Mouse (Mus musculus): ENCODE results near the gene Epb41l1. TPM values are rescaled to one million over a fixed set of nuclear protein-coding genes. Genes with fewer than 3 reads are reported as not detected.

Epb41l1 gene
- polyA plus RNA-seq, 1 experiment from 2014 or later: 0.49 TPM

DNA sequence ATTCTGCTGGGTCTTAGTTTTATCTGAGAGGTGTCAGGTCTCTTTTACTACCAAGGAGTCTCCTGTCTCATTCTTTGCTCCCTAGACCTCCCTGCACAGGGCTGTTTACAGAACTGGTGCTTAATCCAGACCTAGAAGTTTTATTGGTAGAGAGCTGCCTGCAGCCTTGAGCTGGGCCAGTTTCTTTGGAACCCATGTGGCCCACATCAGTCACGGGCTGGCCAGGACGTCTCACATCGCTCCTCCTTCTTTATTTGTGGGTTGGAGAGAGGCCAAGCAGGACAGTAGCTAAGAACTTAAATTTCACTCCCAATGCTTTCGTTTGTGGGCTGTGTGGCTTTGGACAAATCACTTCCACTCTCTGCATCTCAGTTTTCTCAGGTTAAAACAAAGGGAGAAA is 9.6 kb downstream of the Epb41l1 start:
- H3K4me1 ChIP-seq (ENCODE audit: insufficient read depth): peaks cover 3% of the 10 kb centered on the region; the same call in 1 of the 2 replicates
- H3K27ac ChIP-seq (ENCODE audit: low read depth): no peak overlapping the region
- TF ChIP-seq EP300 (IDR thresholded peaks at IDR 0.05; ENCODE audit: low read depth) (no peak), CTCF (IDR thresholded peaks at IDR 0.05; ENCODE audit: low read depth) (no peak)
- no peak overlapping the region for H3K4me2 ChIP-seq (ENCODE audit: low read depth, low read length)
- no peak for ATAC-seq
- H3K27me3 ChIP-seq (ENCODE audit: insufficient read depth, low read length): no peaks in the 10 kb centered on the region
- 48% methylated on average over 4 of the region's 4 CpGs for WGBS (ENCODE audit: insufficient replicate concordance)
- H3K9ac ChIP-seq (replicated peaks): no peak overlapping the region
- no peaks in the 10 kb centered on the region for H3K36me3 ChIP-seq (replicated peaks; ENCODE audit: insufficient read depth, low read length)
- DNase-seq: no peak
- H3K9me3 ChIP-seq (ENCODE audit: low read length): no peaks in the 10 kb centered on the region
- no peak overlapping the region for H3K4me3 ChIP-seq (ENCODE audit: low read depth, low read length)

DNA sequence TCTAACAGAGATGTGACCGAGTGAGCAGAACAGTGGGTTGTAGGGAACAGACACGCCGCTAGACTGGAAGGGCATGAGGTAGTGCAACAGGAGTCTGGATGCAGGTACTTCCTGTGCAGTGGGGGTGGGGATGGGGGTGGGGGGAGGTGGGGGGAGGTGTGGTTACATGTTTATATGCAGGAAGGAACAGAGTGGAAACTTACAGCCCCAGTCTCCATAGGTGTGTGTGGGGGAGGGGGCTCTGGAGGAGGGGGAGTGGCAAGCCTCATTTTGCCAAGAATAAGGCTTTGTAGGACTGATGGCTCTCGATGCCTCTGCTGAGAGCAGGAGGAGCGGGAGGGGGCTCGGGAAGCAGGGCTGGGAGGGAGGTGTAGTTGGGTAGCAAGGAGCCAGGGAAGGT is 10.7 kb downstream of the Epb41l1 start:
- Histone ChIP-seq H3K27me3 (ENCODE audit: insufficient read depth, low read length) (no peaks in the 10 kb centered on the region), H3K4me2 (ENCODE audit: low read depth, low read length) (no peak overlapping the region), H3K27ac (ENCODE audit: low read depth) (no peak overlapping the region), H3K4me1 (ENCODE audit: insufficient read depth) (peaks cover 3% of the 10 kb centered on the region; the same call in 1 of the 2 replicates), H3K9me3 (ENCODE audit: low read length) (no peaks in the 10 kb centered on the region), H3K4me3 (ENCODE audit: low read depth, low read length) (no peak overlapping the region), H3K36me3 (replicated peaks; ENCODE audit: insufficient read depth, low read length) (no peaks in the 10 kb centered on the region), H3K9ac (replicated peaks) (no peak overlapping the region)
- WGBS (ENCODE audit: insufficient replicate concordance): 71% methylated on average over 6 of the region's 6 CpGs
- DNase-seq: no peak
- TF ChIP-seq CTCF (IDR thresholded peaks at IDR 0.05; ENCODE audit: low read depth) (no peak), EP300 (IDR thresholded peaks at IDR 0.05; ENCODE audit: low read depth) (no peak)
- no peak for ATAC-seq

GRCm38 (mm10) chr2:156432086-156432485 is 11.4 kb downstream of the Epb41l1 start:
- no peaks in the 10 kb centered on the region for H3K36me3 ChIP-seq (replicated peaks; ENCODE audit: insufficient read depth, low read length)
- H3K4me1 ChIP-seq (ENCODE audit: insufficient read depth): peaks cover 3% of the 10 kb centered on the region; the same call in 1 of the 2 replicates
- DNase-seq (no peak), ATAC-seq (no peak)
- no peak overlapping the region for H3K4me3 ChIP-seq (ENCODE audit: low read depth, low read length)
- H3K27ac ChIP-seq (ENCODE audit: low read depth): no peak overlapping the region
- H3K9ac ChIP-seq (replicated peaks): no peak overlapping the region
- WGBS (ENCODE audit: insufficient replicate concordance): 80% methylated on average over 3 of the region's 3 CpGs
- TF ChIP-seq CTCF (IDR thresholded peaks at IDR 0.05; ENCODE audit: low read depth) (no peak), EP300 (IDR thresholded peaks at IDR 0.05; ENCODE audit: low read depth) (no peak)
- H3K4me2 ChIP-seq (ENCODE audit: low read depth, low read length): no peak overlapping the region
- H3K9me3 ChIP-seq (ENCODE audit: low read length): no peaks in the 10 kb centered on the region
- H3K27me3 ChIP-seq (ENCODE audit: insufficient read depth, low read length): no peaks in the 10 kb centered on the region

- Histone ChIP-seq H3K4me2 (ENCODE audit: low read depth, low read length) (peak overlapping the region; percentile 53), H3K36me3 (replicated peaks; ENCODE audit: insufficient read depth, low read length) (no peaks in the 10 kb centered on the region), H3K27me3 (ENCODE audit: insufficient read depth, low read length) (no peaks in the 10 kb centered on the region), H3K27ac (ENCODE audit: low read depth) (peak overlapping the region; percentile 80), H3K4me3 (ENCODE audit: low read depth, low read length) (no peak overlapping the region), H3K4me1 (ENCODE audit: insufficient read depth) (peaks cover 3% of the 10 kb centered on the region; the same call in 1 of the 2 replicates), H3K9me3 (ENCODE audit: low read length) (no peaks in the 10 kb centered on the region), H3K9ac (replicated peaks) (peak overlapping the region; percentile 53)
- DNase-seq (peak; percentile 47), ATAC-seq (peak; percentile 74)
- TF ChIP-seq EP300 (IDR thresholded peaks at IDR 0.05; ENCODE audit: low read depth) (no peak), CTCF (IDR thresholded peaks at IDR 0.05; ENCODE audit: low read depth) (no peak)
- WGBS (ENCODE audit: insufficient replicate concordance): 53% methylated on average over 9 of the region's 9 CpGs
Measured at GRCm38 (mm10) chr2:156432874-156433868, 12.5 kb downstream of the Epb41l1 start.

- Histone ChIP-seq H3K27me3 (ENCODE audit: insufficient read depth, low read length) (no peaks in the 10 kb centered on the region), H3K4me1 (ENCODE audit: insufficient read depth) (peaks cover 10% of the 10 kb centered on the region), H3K9me3 (ENCODE audit: low read length) (no peaks in the 10 kb centered on the region), H3K4me2 (ENCODE audit: low read depth, low read length) (no peak overlapping the region), H3K9ac (replicated peaks) (no peak overlapping the region), H3K4me3 (ENCODE audit: low read depth, low read length) (no peak overlapping the region), H3K27ac (ENCODE audit: low read depth) (no peak overlapping the region), H3K36me3 (replicated peaks; ENCODE audit: insufficient read depth, low read length) (no peaks in the 10 kb centered on the region)
- DNase-seq (no peak), ATAC-seq (no peak)
- whole genome bisulfite sequencing (ENCODE audit: insufficient replicate concordance): 79% methylated on average over 11 of the region's 11 CpGs
- TF ChIP-seq EP300 (IDR thresholded peaks at IDR 0.05; ENCODE audit: low read depth): no peak
- no peak for TF ChIP-seq CTCF (IDR thresholded peaks at IDR 0.05; ENCODE audit: low read depth)
Measured at GRCm38 (mm10) chr2:156437637-156438036, 16.9 kb downstream of the Epb41l1 start.

- peaks cover 10% of the 10 kb centered on the region for H3K4me1 ChIP-seq (ENCODE audit: insufficient read depth)
- H3K27me3 ChIP-seq (ENCODE audit: insufficient read depth, low read length): no peaks in the 10 kb centered on the region
- 0 out of 2 replicates have a peak, but pooled peaks cover 2% of the 10 kb centered on the region for H3K36me3 ChIP-seq (replicated peaks; ENCODE audit: insufficient read depth, low read length)
- H3K4me3 ChIP-seq (ENCODE audit: low read depth, low read length): no peak overlapping the region
- peak overlapping the region; percentile 40 for H3K4me2 ChIP-seq (ENCODE audit: low read depth, low read length)
- 41% methylated on average over 11 of the region's 11 CpGs for WGBS (ENCODE audit: insufficient replicate concordance)
- ATAC-seq: peak; percentile 90
- H3K9ac ChIP-seq (replicated peaks): no peak overlapping the region
- peak; percentile 70 for DNase-seq
- TF ChIP-seq EP300 (IDR thresholded peaks at IDR 0.05; ENCODE audit: low read depth): no peak
- peak overlapping the region; percentile 71 for H3K27ac ChIP-seq (ENCODE audit: low read depth)
- H3K9me3 ChIP-seq (ENCODE audit: low read length): no peaks in the 10 kb centered on the region
Measured at GRCm38 (mm10) chr2:156439666-156440462, 19.2 kb downstream of the Epb41l1 start.

Data from liver, postnatal 0 days (tissue).